Mouse (Mus musculus) neural tube, embryonic 15.5 days (tissue): Measurements from ENCODE around the gene Oca2. TPM values are rescaled to one million over a fixed set of nuclear protein-coding genes. Genes with fewer than 3 reads are reported as not detected.

Experiments used
- ATAC-seq: fragments of 200-750 bp; cut with Nextera tagmentation; 2 replicates; pipeline ENCODE4 v1.8.0; 2017; ENCODE audit warnings: mild to moderate bottlenecking, moderate TSS enrichment, moderate library complexity; ENCODE audit not compliant: low FRiP score
- H3K27ac ChIP-seq: fragments of 300-500 bp; sonication (generic); replicated peaks from 2 replicates; pipeline ENCODE4 v1.5.1; 2015; ENCODE audit warnings: mild to moderate bottlenecking, inconsistent platforms
- H3K27me3 ChIP-seq: fragments of 300-500 bp; sonication (generic); replicated peaks from 2 replicates; pipeline ENCODE4 v1.6.1; 2015; ENCODE audit warnings: inconsistent platforms
- H3K36me3 ChIP-seq: fragments of 300-500 bp; sonication (generic); 2 replicates; pipeline ENCODE4 v1.6.1; 2015; ENCODE audit warnings: inconsistent platforms
- H3K4me1 ChIP-seq: fragments of 300-500 bp; sonication (generic); 2 replicates; pipeline ENCODE4 v1.6.1; 2015; ENCODE audit warnings: inconsistent platforms
- H3K4me2 ChIP-seq: fragments of 300-500 bp; sonication (generic); 2 replicates; pipeline ENCODE4 v1.6.1; 2015; ENCODE audit warnings: inconsistent platforms, mild to moderate bottlenecking, moderate library complexity
- H3K4me3 ChIP-seq: fragments of 300-500 bp; sonication (generic); replicated peaks from 2 replicates; pipeline ENCODE4 v1.5.1; 2015; ENCODE audit warnings: mild to moderate bottlenecking, inconsistent platforms
- H3K9ac ChIP-seq: fragments of 300-500 bp; sonication (generic); replicated peaks from 2 replicates; pipeline ENCODE4 v1.6.1; 2015; ENCODE audit warnings: mild to moderate bottlenecking, inconsistent platforms
- H3K9me3 ChIP-seq: fragments of 300-500 bp; sonication (generic); replicated peaks from 2 replicates; pipeline ENCODE4 v1.6.1; 2016; ENCODE audit warnings: inconsistent platforms
- WGBS: fragments of 180-500 bp; shearing (Covaris S2); methylation state at CpG from one replicate; pipeline ENCODE4 v1.1.7; 2015; ENCODE audit warnings: mixed read lengths; 5-methylcytosine and 5-hydroxymethylcytosine counted together
- polyA plus RNA-seq: library from polyadenylated mRNA; unstranded; fragments of >200 nt; fragmentation: Nextera tagmentation; extraction: Ambion mirVana; gene quantifications from 2 replicates; pipeline ENCODE4 v1.2.1, GENCODE M21; 2015

Oca2 gene
- polyA plus RNA-seq, 1 experiment from 2014 or later = 0.46 TPM

- H3K27me3 ChIP-seq = no peaks in the 10 kb centered on the region
- no peak overlapping the region for H3K4me2 ChIP-seq
- ATAC-seq = peak; percentile 71; the same call in 1 of the 2 replicates
- H3K36me3 ChIP-seq = no peaks in the 10 kb centered on the region
- H3K4me1 ChIP-seq = peaks cover 12% of the 10 kb centered on the region; the same call in 1 of the 2 replicates
- H3K4me3 ChIP-seq = no peak overlapping the region
- H3K9ac ChIP-seq = no peak overlapping the region
- WGBS = 28% methylated on average over 6 of the region's 6 CpGs
- no peak overlapping the region for H3K27ac ChIP-seq
- H3K9me3 ChIP-seq = no peaks in the 10 kb centered on the region
Observed at GRCm38 (mm10) chr7:56418182-56418836, 178.7 kb downstream of the Oca2 start.

- Histone ChIP-seq H3K4me2 (no peak overlapping the region), H3K4me3 (no peak overlapping the region), H3K9ac (no peak overlapping the region), H3K9me3 (no peaks in the 10 kb centered on the region), H3K27ac (0 out of 2 replicates have a peak overlapping the region, but pooled peaks have one; percentile 37), H3K4me1 (peaks cover 12% of the 10 kb centered on the region; the same call in 1 of the 2 replicates), H3K36me3 (no peaks in the 10 kb centered on the region), H3K27me3 (no peaks in the 10 kb centered on the region)
- WGBS = 24% methylated on average over 5 of the region's 5 CpGs
- ATAC-seq = peak; percentile 52; the same call in 1 of the 2 replicates
Observed at GRCm38 (mm10) chr7:56419253-56419844, 179.8 kb downstream of the Oca2 start.

DNA sequence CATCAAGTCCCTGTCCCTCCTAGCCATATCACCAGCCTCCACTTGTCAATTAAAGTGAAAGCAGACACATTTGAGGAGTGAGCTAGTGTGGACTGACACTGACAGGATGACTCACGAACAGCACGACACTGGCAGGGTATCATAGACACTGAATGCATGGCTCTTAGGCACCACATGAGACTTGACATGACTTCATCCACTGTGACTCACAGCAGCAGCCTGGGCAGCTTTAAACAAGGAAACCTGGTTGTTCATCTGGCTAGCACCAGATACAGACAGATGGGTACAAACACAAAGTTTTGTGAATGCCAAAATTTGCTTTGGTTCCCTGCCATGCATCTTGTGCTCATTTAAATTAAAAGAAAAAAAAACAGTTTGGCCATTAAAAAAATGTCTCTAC, 182.4 kb downstream of the Oca2 start:
- Histone ChIP-seq H3K36me3 (no peaks in the 10 kb centered on the region), H3K9me3 (no peaks in the 10 kb centered on the region), H3K4me2 (no peak overlapping the region), H3K9ac (no peak overlapping the region), H3K4me3 (no peak overlapping the region), H3K4me1 (peaks cover 12% of the 10 kb centered on the region; the same call in 1 of the 2 replicates), H3K27ac (no peak overlapping the region), H3K27me3 (no peaks in the 10 kb centered on the region)
- no peak for ATAC-seq
- 77% methylated on average over 2 of the region's 2 CpGs for WGBS

DNA sequence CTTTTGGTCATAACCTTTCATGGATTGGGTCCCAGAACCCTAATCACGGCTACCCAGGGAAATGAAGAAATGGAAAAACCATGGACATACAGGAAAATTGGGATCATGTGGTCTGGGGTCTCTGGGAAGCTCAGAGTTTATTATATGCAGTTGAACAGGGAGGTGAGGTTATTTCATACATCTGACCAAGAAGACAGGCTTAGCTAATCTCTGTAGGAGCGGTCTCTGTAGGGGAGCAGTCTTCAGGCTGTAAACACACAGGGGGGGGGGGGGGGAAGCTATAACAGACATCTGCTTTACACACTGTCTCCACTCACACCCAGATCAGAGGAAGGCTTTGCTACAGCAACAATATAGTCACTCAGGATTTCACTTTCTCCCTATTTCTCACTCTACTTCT, 184.0 kb downstream of the Oca2 start:
- no peaks in the 10 kb centered on the region for H3K36me3 ChIP-seq
- H3K9me3 ChIP-seq = no peaks in the 10 kb centered on the region
- ATAC-seq = no peak
- WGBS = 84% methylated on average over 2 of the region's 2 CpGs
- H3K4me3 ChIP-seq = no peak overlapping the region
- H3K27me3 ChIP-seq = no peaks in the 10 kb centered on the region
- no peak overlapping the region for H3K4me2 ChIP-seq
- no peak overlapping the region for H3K27ac ChIP-seq
- H3K9ac ChIP-seq = no peak overlapping the region
- peaks cover 10% of the 10 kb centered on the region; the same call in 1 of the 2 replicates for H3K4me1 ChIP-seq

GRCm38 (mm10) chr7:56460814-56461520, 221.4 kb downstream of the Oca2 start:
- no peak overlapping the region for H3K4me2 ChIP-seq
- 82% methylated on average over 4 of the region's 4 CpGs for WGBS
- no peak for ATAC-seq
- H3K27ac ChIP-seq = no peak overlapping the region
- H3K27me3 ChIP-seq = no peaks in the 10 kb centered on the region
- H3K4me3 ChIP-seq = no peak overlapping the region
- no peak overlapping the region for H3K9ac ChIP-seq
- H3K9me3 ChIP-seq = no peaks in the 10 kb centered on the region
- no peaks in the 10 kb centered on the region for H3K36me3 ChIP-seq
- no peaks in the 10 kb centered on the region for H3K4me1 ChIP-seq

DNA sequence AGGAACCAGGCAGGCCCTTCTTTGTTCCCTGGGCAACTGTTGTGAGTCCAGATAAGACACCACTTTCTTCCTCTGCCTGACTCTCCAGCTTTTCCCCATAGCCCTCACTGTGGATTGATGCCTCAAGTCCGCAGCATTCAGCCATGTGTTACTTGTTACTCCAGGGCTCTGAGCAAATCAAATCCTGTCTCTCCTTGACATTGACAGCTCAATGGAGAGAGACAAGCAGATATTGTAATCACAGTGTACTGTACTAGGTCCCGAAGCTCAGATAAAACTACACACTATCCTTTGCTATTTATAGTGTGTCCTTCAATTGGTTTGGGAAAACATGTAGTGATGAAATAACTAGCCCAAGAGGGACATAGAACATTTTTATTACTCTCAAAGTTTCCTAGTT, 258.7 kb downstream of the Oca2 start:
- Histone ChIP-seq H3K4me1 (no peaks in the 10 kb centered on the region; the same call in 1 of the 2 replicates), H3K36me3 (no peaks in the 10 kb centered on the region), H3K4me3 (no peak overlapping the region), H3K27ac (no peak overlapping the region), H3K9ac (no peak overlapping the region), H3K4me2 (no peak overlapping the region), H3K27me3 (no peaks in the 10 kb centered on the region), H3K9me3 (no peaks in the 10 kb centered on the region)
- ATAC-seq = peak; percentile 21; the same call in 1 of the 2 replicates
- 73% methylated on average over 2 of the region's 2 CpGs for WGBS

- no peaks in the 10 kb centered on the region for H3K9me3 ChIP-seq
- no peak overlapping the region for H3K4me2 ChIP-seq
- 60% methylated on average over 2 of the region's 2 CpGs for WGBS
- H3K27ac ChIP-seq = no peak overlapping the region
- H3K27me3 ChIP-seq = no peaks in the 10 kb centered on the region
- ATAC-seq = no peak
- no peak overlapping the region for H3K4me3 ChIP-seq
- no peaks in the 10 kb centered on the region for H3K36me3 ChIP-seq
- no peaks in the 10 kb centered on the region; the same call in 1 of the 2 replicates for H3K4me1 ChIP-seq
- H3K9ac ChIP-seq = no peak overlapping the region
Observed at GRCm38 (mm10) chr7:56499319-56499718, 259.8 kb downstream of the Oca2 start.

- no peak overlapping the region for H3K4me3 ChIP-seq
- no peaks in the 10 kb centered on the region for H3K9me3 ChIP-seq
- WGBS = 50% methylated on average over 1 of the region's 1 CpGs
- H3K36me3 ChIP-seq = no peaks in the 10 kb centered on the region
- H3K4me1 ChIP-seq = no peaks in the 10 kb centered on the region; the same call in 1 of the 2 replicates
- no peaks in the 10 kb centered on the region for H3K27me3 ChIP-seq
- ATAC-seq = no peak
- H3K27ac ChIP-seq = 0 out of 2 replicates have a peak overlapping the region, but pooled peaks have one; percentile 33
- H3K9ac ChIP-seq = no peak overlapping the region
- H3K4me2 ChIP-seq = no peak overlapping the region
Observed at GRCm38 (mm10) chr7:56499767-56500166, 260.2 kb downstream of the Oca2 start.

DNA sequence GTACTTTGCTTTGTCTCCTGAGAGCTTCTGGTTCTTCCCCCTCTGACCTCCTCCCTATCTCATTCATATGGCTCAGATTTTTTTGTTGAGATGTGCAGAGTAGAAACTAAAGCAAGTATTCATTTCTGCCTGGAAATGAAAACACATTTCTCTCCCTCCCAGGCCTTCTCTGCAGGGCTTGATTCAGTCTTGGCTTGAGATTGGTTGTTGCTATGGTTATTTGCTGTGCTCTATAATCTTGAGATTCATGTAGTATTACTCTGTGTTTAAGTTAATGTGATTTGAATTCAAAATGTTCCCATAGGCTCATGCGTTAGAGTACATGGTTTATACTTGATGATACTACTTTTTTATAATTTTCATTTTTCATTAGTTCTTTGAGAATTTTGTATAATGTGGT, 260.9 kb downstream of the Oca2 start:
- ATAC-seq = peak; percentile 66
- H3K4me2 ChIP-seq = no peak overlapping the region
- no peaks in the 10 kb centered on the region for H3K36me3 ChIP-seq
- peak overlapping the region; percentile 33; the same call in 1 of the 2 replicates for H3K27ac ChIP-seq
- H3K4me3 ChIP-seq = no peak overlapping the region
- no peak overlapping the region for H3K9ac ChIP-seq
- H3K4me1 ChIP-seq = no peaks in the 10 kb centered on the region; the same call in 1 of the 2 replicates
- H3K27me3 ChIP-seq = no peaks in the 10 kb centered on the region
- H3K9me3 ChIP-seq = no peaks in the 10 kb centered on the region
- 89% methylated on average over 1 of the region's 1 CpGs for WGBS

GRCm38 (mm10) chr7:56518581-56518980, 279.0 kb downstream of the Oca2 start:
- Histone ChIP-seq H3K36me3 (no peaks in the 10 kb centered on the region), H3K4me1 (0 out of 2 replicates have a peak, but pooled peaks cover 2% of the 10 kb centered on the region), H3K9me3 (no peaks in the 10 kb centered on the region), H3K27ac (no peak overlapping the region), H3K4me3 (no peak overlapping the region), H3K4me2 (no peak overlapping the region), H3K27me3 (no peaks in the 10 kb centered on the region), H3K9ac (no peak overlapping the region)
- WGBS = 10% methylated on average over 1 of the region's 1 CpGs
- ATAC-seq = no peak

DNA sequence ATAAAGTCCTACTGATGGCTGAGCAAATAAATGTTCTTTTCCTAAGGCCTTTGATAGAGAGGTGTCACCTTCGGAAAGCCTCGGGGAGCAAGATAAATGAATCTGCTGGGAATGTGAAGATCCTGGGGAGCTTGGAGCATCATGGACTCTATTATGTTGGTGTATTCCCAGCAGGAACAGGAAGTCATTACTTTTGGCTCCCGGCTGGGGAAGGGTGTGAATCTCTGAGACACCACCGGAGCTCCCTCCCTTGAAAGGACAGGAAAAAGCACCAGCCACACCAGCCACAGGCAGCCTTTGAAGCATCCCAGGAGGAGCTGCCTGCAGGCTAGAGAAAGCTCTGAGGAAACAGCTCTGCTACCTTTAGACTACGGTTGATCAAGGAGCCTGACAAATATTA, 280.2 kb downstream of the Oca2 start:
- Histone ChIP-seq H3K4me3 (no peak overlapping the region), H3K27ac (no peak overlapping the region), H3K27me3 (no peaks in the 10 kb centered on the region), H3K4me1 (0 out of 2 replicates have a peak, but pooled peaks cover 2% of the 10 kb centered on the region), H3K4me2 (no peak overlapping the region), H3K36me3 (no peaks in the 10 kb centered on the region), H3K9me3 (no peaks in the 10 kb centered on the region), H3K9ac (no peak overlapping the region)
- 5% methylated on average over 5 of the region's 5 CpGs for WGBS
- ATAC-seq = no peak
